In genomic region chr12:57924422-57924821, GRCm38 (mm10) we compare ENCODE assay signal across 24 mouse cellular contexts.
"Had no signal": no experiment of that assay in that cellular context is flagged by ENCODE, and none has a peak within 500 bp of the region (broad histone marks: within the 10 kb centered on the region; RNA-seq: fewer than 3 reads in every experiment).

No protein-coding gene starts in this region.

- H3K27me3 ChIP-seq: heart, embryonic 12.5 days; hindbrain, embryonic 13.5 days; intestine, embryonic 15.5 days; limb, embryonic 12.5 days; liver, embryonic 12.5 days had no signal

- H3K9me3 ChIP-seq: heart, embryonic 10.5 days; heart, embryonic 12.5 days; hindbrain, embryonic 10.5 days; hindbrain, embryonic 13.5 days; intestine, embryonic 15.5 days; limb, embryonic 10.5 days; limb, embryonic 12.5 days; liver, embryonic 12.5 days had no signal

- DNase-seq: gastrocnemius, adult 2 months; gastrocnemius, postnatal 10 days; gastrocnemius, postnatal 25 days; heart, adult 18-20 months; heart, postnatal 10 days; heart, postnatal 4 days; kidney, adult 18-20 months; kidney, adult 8-10 months; kidney, postnatal 10 days; kidney, postnatal 25 days; kidney, postnatal 4 days; liver had no signal

- H3K9ac ChIP-seq: heart, embryonic 12.5 days; hindbrain, embryonic 13.5 days; intestine, embryonic 15.5 days; limb, embryonic 12.5 days; liver, embryonic 12.5 days; liver, embryonic 14.5 days had no signal

- H3K4me3 ChIP-seq: gastrocnemius, adult 2 months; heart, embryonic 10.5 days; heart, embryonic 12.5 days; hindbrain, embryonic 10.5 days; hindbrain, embryonic 13.5 days; intestine, embryonic 15.5 days; layer of hippocampus, adult 2 months; limb, embryonic 10.5 days; limb, embryonic 12.5 days; liver, embryonic 12.5 days had no signal

- H3K36me3 ChIP-seq: heart, embryonic 10.5 days; heart, embryonic 12.5 days; hindbrain, embryonic 10.5 days; hindbrain, embryonic 13.5 days; intestine, embryonic 15.5 days; limb, embryonic 10.5 days; limb, embryonic 12.5 days; liver, embryonic 12.5 days had no signal

- ATAC-seq: inflammation-experienced regulatory T-cells, adult 6 months; intestine, embryonic 15.5 days; intestine, postnatal 0 days; liver, embryonic 12.5 days had no signal

- H3K4me1 ChIP-seq: heart, embryonic 10.5 days; heart, embryonic 12.5 days; hindbrain, embryonic 10.5 days; hindbrain, embryonic 13.5 days; intestine, embryonic 15.5 days; liver, embryonic 12.5 days had no signal

- H3K4me2 ChIP-seq: heart, embryonic 12.5 days; hindbrain, embryonic 13.5 days; intestine, embryonic 15.5 days; limb, embryonic 12.5 days; liver, embryonic 12.5 days had no signal

- H3K27ac ChIP-seq: gastrocnemius, adult 2 months; heart, embryonic 10.5 days; hindbrain, embryonic 10.5 days; hindbrain, embryonic 13.5 days; intestine, embryonic 15.5 days; layer of hippocampus, adult 2 months; limb, embryonic 10.5 days; limb, embryonic 12.5 days; liver, embryonic 12.5 days; liver, embryonic 14.5 days had no signal
